Mouse (Mus musculus) hindbrain, embryonic 15.5 days (tissue): ENCODE measurements around the gene Gcnt2. TPM values are rescaled to one million over a fixed set of nuclear protein-coding genes. Genes with fewer than 3 reads are reported as not detected.
"Not testable (repeated sequence)": the region's sequence is repeated elsewhere in the genome, so short reads cannot be mapped to it uniquely, and the experiment has no call there.

Experiments
- ATAC-seq: fragments of 200-750 bp; cut with Nextera tagmentation; 2 replicates; pipeline ENCODE4 v1.8.0; 2017; ENCODE audit warnings: low read depth, moderate number of reproducible peaks, moderate TSS enrichment; ENCODE audit not compliant: low FRiP score
- H3K27ac ChIP-seq: fragments of 300-500 bp; sonication (generic); replicated peaks from 2 replicates; pipeline ENCODE4 v1.5.1; 2015; ENCODE audit warnings: mild to moderate bottlenecking, inconsistent platforms
- H3K27me3 ChIP-seq: fragments of 300-500 bp; sonication (generic); 2 replicates; pipeline ENCODE4 v1.6.1; 2015; ENCODE audit warnings: control low read depth, inconsistent platforms
- H3K36me3 ChIP-seq: fragments of 300-500 bp; sonication (generic); 2 replicates; pipeline ENCODE4 v1.6.1; 2015; ENCODE audit warnings: control low read depth, inconsistent platforms
- H3K4me1 ChIP-seq: fragments of 300-500 bp; sonication (generic); replicated peaks from 2 replicates; pipeline ENCODE4 v1.6.1; 2015; ENCODE audit warnings: control low read depth, inconsistent platforms
- H3K4me2 ChIP-seq: fragments of 300-500 bp; sonication (generic); 2 replicates; pipeline ENCODE4 v1.6.1; 2015; ENCODE audit warnings: moderate library complexity, mild to moderate bottlenecking, inconsistent platforms
- H3K4me3 ChIP-seq: fragments of 300-500 bp; sonication (generic); 2 replicates; pipeline ENCODE4 v1.5.1; 2015; ENCODE audit warnings: mild to moderate bottlenecking, inconsistent platforms
- H3K9ac ChIP-seq: fragments of 300-500 bp; sonication (generic); 2 replicates; pipeline ENCODE4 v1.6.1; 2015; ENCODE audit warnings: inconsistent platforms
- H3K9me3 ChIP-seq: fragments of 300-500 bp; sonication (generic); 2 replicates; pipeline ENCODE4 v1.6.1; 2016; ENCODE audit warnings: control low read depth, inconsistent platforms
- WGBS: fragments of 180-500 bp; shearing (Covaris S2); methylation state at CpG from one replicate; pipeline ENCODE4 v1.1.7; 2015; 5-methylcytosine and 5-hydroxymethylcytosine counted together
- polyA plus RNA-seq: library from polyadenylated mRNA; unstranded; fragments of >200 nt; fragmentation: Nextera tagmentation; extraction: Ambion mirVana; gene quantifications from 2 replicates; pipeline ENCODE4 v1.2.1, GENCODE M21; 2015

Gene Gcnt2
- polyA plus RNA-seq, 1 experiment from 2014 or later, result 6.8 TPM

DNA sequence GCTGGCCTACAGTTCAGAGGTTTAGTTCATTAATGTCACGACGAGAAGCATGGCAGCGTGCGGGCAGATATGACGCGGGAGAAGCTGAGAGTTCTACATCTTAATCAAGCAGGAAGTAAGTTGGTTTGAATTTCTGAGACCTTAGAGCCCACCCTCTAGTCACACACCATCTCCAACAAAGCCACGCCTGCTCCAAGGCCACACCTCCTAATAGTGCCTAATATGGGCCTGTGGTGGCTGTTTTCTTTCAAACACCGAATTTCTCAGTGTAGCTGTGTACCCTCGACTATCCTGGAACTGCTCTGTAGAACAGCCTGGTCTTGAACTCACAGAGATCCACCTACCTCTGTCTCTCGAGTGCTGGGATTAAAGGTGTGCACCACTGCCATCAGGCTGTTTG, 108.1 kb downstream of the Gcnt2 start:
- H3K4me1 ChIP-seq, result no peaks in the 10 kb centered on the region
- no peaks in the 10 kb centered on the region for H3K36me3 ChIP-seq
- no peak overlapping the region for H3K27ac ChIP-seq
- no peaks in the 10 kb centered on the region for H3K9me3 ChIP-seq
- H3K4me2 ChIP-seq, result no peak overlapping the region
- H3K4me3 ChIP-seq, result no peak overlapping the region
- WGBS, result 93% methylated on average over 10 of the region's 10 CpGs
- H3K9ac ChIP-seq, result no peak overlapping the region
- H3K27me3 ChIP-seq, result no peaks in the 10 kb centered on the region
- no peak for ATAC-seq

DNA sequence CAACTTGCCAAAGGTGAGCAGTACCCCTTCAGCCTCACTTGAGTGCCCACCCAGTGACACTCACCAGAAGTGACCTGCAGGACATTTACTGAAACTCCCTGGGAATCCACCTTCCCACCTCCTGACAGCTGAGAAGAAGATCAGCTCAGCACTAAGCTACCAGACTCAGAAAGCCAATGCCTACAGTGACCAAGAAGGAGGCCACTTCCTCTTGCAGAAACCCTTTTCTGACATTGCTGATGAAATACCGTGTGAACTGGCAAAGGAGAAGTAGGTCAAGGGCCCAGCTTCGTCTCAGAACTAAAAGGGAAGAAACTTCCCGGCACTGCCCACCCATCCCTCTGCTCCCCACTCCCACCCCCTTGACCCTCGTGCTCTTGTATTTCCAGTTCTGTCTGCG, 109.0 kb downstream of the Gcnt2 start:
- H3K4me3 ChIP-seq, result no peak overlapping the region
- no peaks in the 10 kb centered on the region for H3K36me3 ChIP-seq
- H3K4me1 ChIP-seq, result no peaks in the 10 kb centered on the region
- H3K9ac ChIP-seq, result no peak overlapping the region
- no peak for ATAC-seq
- H3K27ac ChIP-seq, result no peak overlapping the region
- H3K27me3 ChIP-seq, result no peaks in the 10 kb centered on the region
- H3K9me3 ChIP-seq, result no peaks in the 10 kb centered on the region
- H3K4me2 ChIP-seq, result no peak overlapping the region
- 83% methylated on average over 5 of the region's 5 CpGs for WGBS

DNA sequence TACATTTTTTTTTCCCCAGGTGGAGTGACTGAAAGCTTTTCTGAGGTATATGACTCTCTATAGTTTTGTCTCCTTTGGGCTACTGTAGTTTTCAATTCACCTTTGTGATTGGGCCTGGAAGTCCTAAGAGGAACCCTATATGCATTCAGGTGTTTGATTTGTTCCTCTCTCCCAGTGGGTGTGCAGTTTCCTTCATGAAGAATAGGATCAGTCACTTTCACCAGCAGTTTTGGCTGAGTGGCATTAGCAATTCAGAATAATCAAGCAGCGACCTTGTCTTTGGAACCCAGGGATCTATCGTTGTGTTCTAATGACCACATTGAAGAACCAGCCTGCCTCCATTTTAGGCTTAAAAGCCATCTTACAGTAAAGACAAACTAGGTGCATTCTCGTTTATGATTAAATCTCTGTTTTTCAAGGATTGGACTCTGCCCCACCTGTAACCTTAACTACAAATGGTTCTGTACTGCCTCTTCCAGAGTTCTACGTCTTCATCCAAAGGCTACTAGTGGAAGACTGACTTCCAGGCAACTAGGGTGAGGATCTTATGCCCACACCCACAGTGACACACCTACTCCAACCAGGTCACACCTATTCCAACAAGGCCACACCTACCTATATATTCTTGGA, 110.3 kb downstream of the Gcnt2 start:
- H3K9me3 ChIP-seq, result no peaks in the 10 kb centered on the region
- 96% methylated on average over 4 of the region's 4 CpGs for WGBS
- ATAC-seq, result no peak
- H3K4me2 ChIP-seq, result no peak overlapping the region
- no peak overlapping the region for H3K4me3 ChIP-seq
- H3K27me3 ChIP-seq, result no peaks in the 10 kb centered on the region
- no peak overlapping the region for H3K27ac ChIP-seq
- no peaks in the 10 kb centered on the region for H3K36me3 ChIP-seq
- H3K4me1 ChIP-seq, result no peaks in the 10 kb centered on the region
- no peak overlapping the region for H3K9ac ChIP-seq

DNA sequence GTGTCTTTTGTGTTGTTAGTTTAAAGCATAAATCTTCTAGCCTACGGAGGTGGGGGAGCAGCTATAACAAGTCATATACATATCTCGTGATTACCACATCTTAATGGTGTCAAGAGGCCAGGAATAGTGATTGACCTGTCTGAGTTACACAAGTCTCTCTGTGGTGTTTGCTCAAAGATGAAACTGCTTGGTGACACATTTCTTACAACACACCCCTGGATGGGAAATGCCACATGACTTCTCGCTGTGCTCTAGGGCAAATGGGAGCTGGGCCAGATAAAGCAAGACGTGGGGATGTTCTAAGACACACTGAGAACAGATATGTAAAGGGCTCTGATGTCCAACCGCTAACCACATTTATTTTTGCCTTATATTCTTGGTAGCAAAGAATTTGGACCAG, 111.7 kb downstream of the Gcnt2 start:
- H3K27ac ChIP-seq, result no peak overlapping the region
- H3K9me3 ChIP-seq, result no peaks in the 10 kb centered on the region
- H3K27me3 ChIP-seq, result no peaks in the 10 kb centered on the region
- H3K4me1 ChIP-seq, result no peaks in the 10 kb centered on the region
- no peaks in the 10 kb centered on the region for H3K36me3 ChIP-seq
- H3K4me3 ChIP-seq, result no peak overlapping the region
- no peak overlapping the region for H3K9ac ChIP-seq
- no peak for ATAC-seq
- H3K4me2 ChIP-seq, result no peak overlapping the region
- 90% methylated on average over 5 of the region's 5 CpGs for WGBS

DNA sequence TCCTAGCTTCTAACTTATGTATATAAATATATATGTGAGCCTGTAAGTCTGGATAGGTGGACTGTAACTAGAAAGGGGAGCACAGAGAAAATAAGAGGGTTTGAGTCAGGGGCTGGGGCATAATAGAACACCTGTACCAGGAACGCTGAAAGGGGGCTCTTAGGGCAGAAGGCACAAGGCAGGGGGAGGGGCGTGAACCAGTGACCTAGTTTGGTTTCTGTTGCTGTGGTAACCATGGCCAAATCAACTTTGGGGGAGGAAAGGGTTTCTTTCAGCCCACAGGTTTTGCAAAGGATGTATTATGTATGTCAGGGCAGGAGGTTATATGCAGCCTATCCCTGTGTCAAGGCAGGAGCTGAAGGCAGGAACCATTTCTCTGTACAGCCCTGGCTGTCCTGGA, 112.3 kb downstream of the Gcnt2 start:
- no peak overlapping the region for H3K27ac ChIP-seq
- H3K27me3 ChIP-seq, result no peaks in the 10 kb centered on the region
- no peak overlapping the region for H3K4me2 ChIP-seq
- no peaks in the 10 kb centered on the region for H3K36me3 ChIP-seq
- no peak for ATAC-seq
- no peak overlapping the region for H3K4me3 ChIP-seq
- H3K9me3 ChIP-seq, result no peaks in the 10 kb centered on the region
- H3K4me1 ChIP-seq, result no peaks in the 10 kb centered on the region
- H3K9ac ChIP-seq, result no peak overlapping the region
- WGBS, result 88% methylated on average over 2 of the region's 2 CpGs

DNA sequence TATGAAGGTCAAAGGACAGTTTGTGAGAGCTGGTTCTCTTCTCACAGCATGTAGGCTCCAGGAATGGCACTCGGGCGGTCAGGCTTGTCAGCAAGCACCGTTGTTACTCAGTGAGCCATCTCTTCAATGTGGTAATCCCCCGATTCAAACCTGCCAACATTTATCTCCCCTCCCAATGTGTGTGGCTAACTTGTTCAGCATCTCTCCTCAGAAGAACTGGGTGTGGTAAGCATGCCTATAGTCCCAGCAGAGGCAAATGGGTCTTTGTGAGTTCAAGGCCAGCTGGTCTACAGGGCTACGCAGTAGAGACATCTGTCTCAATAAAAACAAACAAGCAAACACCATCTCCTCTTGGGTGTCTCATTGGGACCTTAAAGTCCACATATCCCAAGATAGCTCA, 113.4 kb downstream of the Gcnt2 start:
- Histone ChIP-seq H3K36me3 (no peaks in the 10 kb centered on the region), H3K4me3 (no peak overlapping the region), H3K27ac (no peak overlapping the region), H3K9ac (no peak overlapping the region), H3K27me3 (no peaks in the 10 kb centered on the region), H3K4me2 (no peak overlapping the region), H3K4me1 (no peaks in the 10 kb centered on the region), H3K9me3 (no peaks in the 10 kb centered on the region)
- ATAC-seq, result no peak
- 91% methylated on average over 5 of the region's 5 CpGs for WGBS

DNA sequence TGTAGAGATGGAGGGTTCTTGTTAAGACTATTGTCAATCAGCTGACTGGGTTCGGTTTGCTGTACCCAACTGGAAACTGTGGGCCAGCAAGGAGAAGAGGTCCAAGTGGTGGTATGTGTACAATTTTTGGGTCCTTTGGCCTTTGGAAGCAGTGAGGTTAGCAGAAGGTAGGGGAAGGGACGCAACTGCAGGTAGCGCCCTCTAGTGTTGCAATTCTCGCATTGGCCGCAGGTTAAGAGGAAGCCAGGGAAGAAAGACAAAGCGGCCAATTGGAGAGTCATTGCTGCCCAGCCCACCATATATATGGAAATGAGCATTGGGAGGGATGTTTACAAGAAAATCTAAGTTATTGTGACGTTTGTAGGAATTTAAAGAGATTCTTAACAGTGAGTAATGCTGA, 118.1 kb downstream of the Gcnt2 start:
- Histone ChIP-seq H3K27me3 (no peaks in the 10 kb centered on the region), H3K4me1 (no peaks in the 10 kb centered on the region), H3K27ac (no peak overlapping the region), H3K4me2 (no peak overlapping the region), H3K9ac (no peak overlapping the region), H3K4me3 (no peak overlapping the region), H3K9me3 (no peaks in the 10 kb centered on the region), H3K36me3 (no peaks in the 10 kb centered on the region)
- 14% methylated on average over 7 of the region's 7 CpGs for WGBS
- no peak for ATAC-seq

DNA sequence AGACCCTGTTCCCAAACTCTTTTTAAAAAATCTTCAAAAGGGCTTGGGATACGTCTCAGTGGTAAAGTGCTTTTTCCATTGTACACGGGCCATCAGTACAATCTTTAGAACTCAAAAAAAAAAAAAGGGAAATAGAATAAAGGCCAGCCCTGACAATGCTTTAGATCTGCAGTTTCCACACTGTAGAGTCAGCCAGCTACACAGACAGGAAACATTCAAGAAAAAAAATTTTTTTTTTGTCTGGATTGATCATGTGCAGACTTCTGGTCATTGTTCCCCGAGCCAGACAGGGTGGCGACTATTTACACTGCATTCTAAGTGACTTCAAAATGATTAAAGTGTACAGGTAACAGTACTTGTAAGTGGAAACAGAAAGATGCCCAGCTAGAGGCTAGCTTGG, 119.1 kb downstream of the Gcnt2 start:
- H3K4me2 ChIP-seq, result no peak overlapping the region
- WGBS, result 83% methylated on average over 4 of the region's 4 CpGs
- no peak for ATAC-seq
- H3K4me1 ChIP-seq, result no peaks in the 10 kb centered on the region
- no peak overlapping the region for H3K27ac ChIP-seq
- no peak overlapping the region for H3K9ac ChIP-seq
- H3K36me3 ChIP-seq, result no peaks in the 10 kb centered on the region
- H3K4me3 ChIP-seq, result no peak overlapping the region
- no peaks in the 10 kb centered on the region for H3K9me3 ChIP-seq
- H3K27me3 ChIP-seq, result no peaks in the 10 kb centered on the region

DNA sequence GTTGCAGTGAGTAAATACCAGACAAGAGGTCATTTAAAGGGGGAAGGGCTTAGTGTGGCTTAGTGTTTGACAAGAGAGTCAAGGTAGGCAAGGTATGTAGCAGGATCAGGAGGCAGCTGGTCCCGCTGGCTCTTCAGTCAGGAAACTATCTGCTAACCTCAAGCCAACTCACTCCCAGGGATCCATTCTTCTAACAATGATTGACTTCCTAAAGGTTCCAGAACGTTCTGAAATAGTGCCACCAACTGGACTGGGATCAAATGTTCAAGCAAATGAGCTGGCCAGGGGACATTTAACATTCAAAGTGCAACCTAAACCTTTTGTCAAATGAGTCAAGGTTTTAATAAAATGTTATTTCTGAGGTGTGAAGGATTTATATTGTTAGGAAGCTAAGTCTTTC, 119.8 kb downstream of the Gcnt2 start:
- H3K36me3 ChIP-seq, result no peaks in the 10 kb centered on the region
- no peak overlapping the region for H3K9ac ChIP-seq
- H3K9me3 ChIP-seq, result no peaks in the 10 kb centered on the region
- no peak overlapping the region for H3K27ac ChIP-seq
- WGBS, result 52% methylated on average over 2 of the region's 2 CpGs
- no peaks in the 10 kb centered on the region for H3K4me1 ChIP-seq
- H3K4me2 ChIP-seq, result no peak overlapping the region
- no peak overlapping the region for H3K4me3 ChIP-seq
- no peaks in the 10 kb centered on the region for H3K27me3 ChIP-seq
- no peak for ATAC-seq

DNA sequence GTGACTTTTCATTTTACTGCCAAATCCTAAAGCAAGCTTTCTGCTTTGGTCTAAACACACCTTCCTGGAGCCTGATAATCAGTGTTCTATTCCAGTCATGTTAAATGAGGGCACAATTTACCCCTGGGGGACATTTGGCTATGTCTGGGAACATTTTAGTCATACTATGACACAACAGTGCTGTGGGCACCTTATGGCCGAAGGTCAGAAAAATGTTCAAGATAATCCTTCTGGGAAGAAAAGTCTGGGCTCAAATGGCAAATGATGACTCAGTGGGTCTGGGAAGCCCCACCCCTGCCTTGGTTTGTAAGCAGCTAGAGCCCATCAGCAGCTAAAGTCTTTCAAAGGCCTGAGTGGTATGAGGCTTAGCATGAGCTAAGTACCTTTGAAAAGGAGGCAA, 123.2 kb downstream of the Gcnt2 start:
- H3K4me2 ChIP-seq, result no peak overlapping the region
- no peak overlapping the region for H3K9ac ChIP-seq
- H3K36me3 ChIP-seq, result no peaks in the 10 kb centered on the region
- ATAC-seq, result no peak
- WGBS, result 89% methylated on average over 1 of the region's 1 CpGs
- no peaks in the 10 kb centered on the region for H3K4me1 ChIP-seq
- H3K4me3 ChIP-seq, result no peak overlapping the region
- no peak overlapping the region for H3K27ac ChIP-seq
- H3K27me3 ChIP-seq, result no peaks in the 10 kb centered on the region
- no peaks in the 10 kb centered on the region for H3K9me3 ChIP-seq

DNA sequence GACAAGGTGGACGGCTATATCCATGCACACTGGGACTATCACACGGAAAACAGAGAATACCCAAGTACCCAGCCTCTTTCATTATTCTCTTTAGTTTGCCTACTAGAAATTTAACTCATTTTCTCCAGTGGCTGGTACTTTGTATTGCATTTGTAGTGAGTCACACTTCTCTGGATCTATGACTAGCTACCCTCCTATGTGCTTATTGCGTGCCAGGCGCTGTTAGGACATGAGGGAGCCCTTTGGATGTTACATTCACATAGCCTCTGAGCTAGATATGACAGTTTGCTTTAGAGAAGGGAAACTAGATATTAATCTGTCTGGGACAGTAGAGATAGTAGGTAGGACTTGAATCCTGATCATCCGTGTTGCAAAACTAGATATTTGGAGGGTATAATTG, 126.5 kb downstream of the Gcnt2 start:
- Histone ChIP-seq H3K27me3 (no peaks in the 10 kb centered on the region), H3K4me1 (no peaks in the 10 kb centered on the region), H3K9ac (no peak overlapping the region), H3K36me3 (no peaks in the 10 kb centered on the region), H3K27ac (no peak overlapping the region), H3K4me2 (no peak overlapping the region), H3K9me3 (no peaks in the 10 kb centered on the region), H3K4me3 (no peak overlapping the region)
- 95% methylated on average over 5 of the region's 5 CpGs for WGBS
- no peak for ATAC-seq

DNA sequence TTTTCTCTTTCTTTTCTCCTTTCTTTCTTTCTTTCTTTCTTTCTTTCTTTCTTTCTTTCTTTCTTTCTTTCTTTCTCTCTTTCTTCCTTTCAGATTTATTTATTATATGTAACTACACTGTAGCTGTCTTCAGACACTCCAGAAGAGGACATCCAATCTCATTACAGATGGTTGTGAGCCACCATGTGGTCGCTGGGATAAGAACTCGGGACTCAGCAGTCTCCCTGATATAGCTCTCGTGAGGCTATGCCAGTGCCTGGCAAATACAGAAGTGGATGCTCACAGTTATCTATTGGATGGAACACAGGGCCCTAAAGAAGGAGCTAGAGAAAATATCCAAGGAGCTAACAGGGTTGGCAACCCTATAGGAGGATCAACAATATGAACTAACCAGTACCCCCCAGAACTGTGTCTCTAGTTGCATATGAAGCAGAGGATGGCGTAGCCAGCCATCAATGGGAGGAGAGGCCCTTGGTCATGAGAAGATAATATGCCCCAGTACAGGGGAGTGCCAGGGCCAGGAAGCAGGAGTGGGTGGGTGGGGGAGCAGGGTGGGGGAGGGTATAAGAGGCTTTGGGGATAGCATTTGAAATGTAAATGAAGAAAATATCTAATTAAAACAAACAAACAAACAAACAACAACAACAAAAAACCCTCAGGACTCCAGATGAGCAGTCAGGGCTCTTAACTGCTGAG, 128.2 kb downstream of the Gcnt2 start:
- not testable (repeated sequence) for H3K36me3 ChIP-seq, H3K27me3 ChIP-seq, H3K27ac ChIP-seq, H3K4me3 ChIP-seq, H3K9me3 ChIP-seq, H3K4me1 ChIP-seq, H3K9ac ChIP-seq, ATAC-seq, H3K4me2 ChIP-seq
- 71% methylated on average over 4 of the region's 4 CpGs for whole genome bisulfite sequencing

DNA sequence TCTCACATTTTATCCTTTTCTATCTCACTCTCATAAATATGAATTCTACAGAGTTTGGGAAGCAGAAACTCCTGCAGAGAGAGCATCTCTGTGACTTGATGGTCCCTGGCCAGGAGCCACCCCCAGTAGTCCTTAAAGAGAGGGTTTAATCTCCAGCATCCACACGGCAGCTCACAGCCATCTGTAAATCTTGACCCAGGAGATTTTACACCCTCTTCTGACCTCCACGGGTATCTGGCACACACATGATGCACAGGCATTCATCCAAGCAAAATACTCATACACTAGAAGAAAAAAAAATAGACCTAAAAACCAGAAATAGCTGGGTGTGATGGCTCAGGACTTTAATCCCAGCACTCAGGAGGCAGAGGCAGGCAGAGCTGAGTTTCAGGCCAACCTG, 128.9 kb downstream of the Gcnt2 start:
- Histone ChIP-seq H3K4me2 (no peak overlapping the region), H3K27ac (no peak overlapping the region), H3K27me3 (no peaks in the 10 kb centered on the region), H3K9ac (no peak overlapping the region), H3K36me3 (no peaks in the 10 kb centered on the region), H3K9me3 (no peaks in the 10 kb centered on the region), H3K4me3 (no peak overlapping the region), H3K4me1 (no peaks in the 10 kb centered on the region)
- no peak for ATAC-seq
- 72% methylated on average over 2 of the region's 2 CpGs for WGBS
